ENCODE assay signal across 28 mouse cellular contexts in genomic region chr3:96335163-96335550, GRCm38 (mm10). TPM values are rescaled to one million over a fixed set of nuclear protein-coding genes. Genes with fewer than 3 reads are reported as not detected.
A peak's percentile ranks its signal among the peaks of the same experiment; 100 is the strongest.
DNase-seq lines count a peak whose midpoint lies in the region; ATAC-seq and TF ChIP-seq lines count a peak whose summit lies in the region.
"Had no signal": no experiment of that assay in that cellular context is flagged by ENCODE, and none has a peak within 500 bp of the region (broad histone marks: within the 10 kb centered on the region; RNA-seq: fewer than 3 reads in every experiment).

No protein-coding gene starts in this region.

- H3K4me1 ChIP-seq in limb, embryonic 11.5 days (ENCODE audit: control insufficient read depth, insufficient read depth, low read length), result 0 out of 2 replicates have a peak, but pooled peaks cover 4% of the 10 kb centered on the region
- H3K4me1 ChIP-seq in limb, embryonic 10.5 days, result peaks cover 23% of the 10 kb centered on the region
- H3K4me1 ChIP-seq in CH12.LX (ENCODE audit: control insufficient read depth in 1 of 2, insufficient read depth in 2 of 2), result peaks cover 0 to 33% of the 10 kb centered on the region in 2 experiments; a peak in 2 of 4 replicates
- H3K4me1 ChIP-seq in neural tube, embryonic 15.5 days, result no peaks in the 10 kb centered on the region
- H3K4me1 ChIP-seq: hindbrain, embryonic 13.5 days; midbrain, embryonic 15.5 days had no signal

- H3K36me3 ChIP-seq in limb, embryonic 11.5 days (ENCODE audit: control insufficient read depth, insufficient read depth, low read length), result no peaks in the 10 kb centered on the region
- H3K36me3 ChIP-seq in limb, embryonic 10.5 days, result no peaks in the 10 kb centered on the region
- H3K36me3 ChIP-seq in CH12.LX (replicated peaks in 1 of 2; ENCODE audit: control insufficient read depth in 1 of 2, insufficient read depth in 1 of 2, low read length in 1 of 2), result no peaks in the 10 kb centered on the region
- no peaks in the 10 kb centered on the region for H3K36me3 ChIP-seq in neural tube, embryonic 15.5 days
- H3K36me3 ChIP-seq: embryonic facial prominence, embryonic 13.5 days; heart, embryonic 13.5 days; hindbrain, embryonic 13.5 days; liver, embryonic 15.5 days; lung, embryonic 15.5 days; midbrain, embryonic 15.5 days had no signal

- no peak overlapping the region for H3K4me2 ChIP-seq in limb, embryonic 11.5 days (ENCODE audit: low read depth, severe bottlenecking)
- peak overlapping the region; percentile 44; the same call in 1 of the 2 replicates for H3K4me2 ChIP-seq in CH12.LX (ENCODE audit: insufficient read depth, low read depth, poor library complexity, severe bottlenecking)
- no peak overlapping the region for H3K4me2 ChIP-seq in neural tube, embryonic 15.5 days
- H3K4me2 ChIP-seq: embryonic facial prominence, embryonic 13.5 days; hindbrain, embryonic 13.5 days; lung, embryonic 15.5 days; midbrain, embryonic 15.5 days had no signal

- H3K27me3 ChIP-seq in limb, embryonic 11.5 days (ENCODE audit: control insufficient read depth, insufficient read depth, low read length), result peaks cover 46% of the 10 kb centered on the region
- H3K27me3 ChIP-seq in limb, embryonic 10.5 days (ENCODE audit: low read depth, poor library complexity, severe bottlenecking), result peaks cover 92% of the 10 kb centered on the region
- H3K27me3 ChIP-seq in CH12.LX (replicated peaks), result peaks cover 46% of the 10 kb centered on the region
- peaks cover 88% of the 10 kb centered on the region for H3K27me3 ChIP-seq in neural tube, embryonic 15.5 days (replicated peaks)

- peak; percentile 5 for DNase-seq in heart, adult 11 months
- no peak for DNase-seq in heart, postnatal 36 days
- peak; percentile 18 for DNase-seq in limb, embryonic 11.5 days (ENCODE audit: low spot score)
- no peak for DNase-seq in limb, embryonic 10.5 days (ENCODE audit: low spot score)
- no peak for DNase-seq in CH12.LX (ENCODE audit: extremely low read depth)
- peak; percentile 34 for DNase-seq in induced T-regulatory cell, adult 2 months (ENCODE audit: low read depth)
- no peak for DNase-seq in layer of hippocampus, postnatal 14 days (ENCODE audit: low spot score in 2 of 2)
- DNase-seq: adrenal gland, postnatal 25 days; cerebellum, adult 18-20 months; gastrocnemius, postnatal 36 days; heart, adult 2 months; heart, postnatal 14 days; kidney, adult 8-10 months; layer of hippocampus, postnatal 36 days; left cerebral cortex, postnatal 4 days; lung, postnatal 4 days; thymus, postnatal 14 days had no signal

- ATAC-seq in limb, embryonic 11.5 days (ENCODE audit: insufficient number of reproducible peaks, low FRiP score, low TSS enrichment, low read depth), result no peak
- ATAC-seq in neural tube, embryonic 15.5 days (ENCODE audit: low FRiP score), result no peak
- ATAC-seq: intestine, embryonic 16.5 days; midbrain, embryonic 15.5 days had no signal

- H3K79me2 ChIP-seq in CH12.LX (replicated peaks; ENCODE audit: control insufficient read depth, extremely low read depth, insufficient read depth, poor library complexity, severe bottlenecking), result no peaks in the 10 kb centered on the region

- intact Hi-C loops in heart, postnatal 36 days (cut with DNase I), result no loop called here

- TF ChIP-seq RAD21 in CH12.LX (IDR thresholded peaks at IDR 0.05; ENCODE audit: low read depth, low read length), result no peak

- no peak overlapping the region for H3K4me3 ChIP-seq in limb, embryonic 11.5 days (ENCODE audit: low read depth, low read length)
- H3K4me3 ChIP-seq in limb, embryonic 10.5 days, result no peak overlapping the region
- H3K4me3 ChIP-seq in CH12.LX (replicated peaks in 1 of 3; ENCODE audit: low read depth in 2 of 3, low read length in 2 of 3, poor library complexity in 1 of 3), result no peak overlapping the region
- no peak overlapping the region for H3K4me3 ChIP-seq in neural tube, embryonic 15.5 days (replicated peaks)
- H3K4me3 ChIP-seq: embryonic facial prominence, embryonic 13.5 days; heart, adult 2 months; hindbrain, embryonic 13.5 days; lung, embryonic 15.5 days; midbrain, embryonic 15.5 days had no signal

- no peak for TF ChIP-seq CTCF in CH12.LX (conservative IDR thresholded peaks at IDR 0.05 in 1 of 2, IDR thresholded peaks at IDR 0.05 in 1 of 2; ENCODE audit: low read depth in 2 of 2, low read length in 2 of 2)

- 55% methylated on average over 6 of the region's 6 CpGs for WGBS in limb, embryonic 11.5 days
- 54% methylated on average over 6 of the region's 6 CpGs for WGBS in limb, embryonic 10.5 days
- 62% methylated on average over 6 of the region's 6 CpGs for WGBS in neural tube, embryonic 15.5 days

- no peak overlapping the region for H3K9ac ChIP-seq in limb, embryonic 11.5 days (ENCODE audit: low read length)
- no peak overlapping the region for H3K9ac ChIP-seq in CH12.LX (ENCODE audit: insufficient read depth, low read depth)
- H3K9ac ChIP-seq in neural tube, embryonic 15.5 days (replicated peaks), result no peak overlapping the region
- H3K9ac ChIP-seq: embryonic facial prominence, embryonic 13.5 days; heart, embryonic 13.5 days; hindbrain, embryonic 13.5 days; liver, embryonic 15.5 days; lung, embryonic 15.5 days; midbrain, embryonic 15.5 days had no signal

- H3K27ac ChIP-seq in limb, embryonic 11.5 days (replicated peaks; ENCODE audit: low read depth, low read length), result no peak overlapping the region
- no peak overlapping the region for H3K27ac ChIP-seq in limb, embryonic 10.5 days
- H3K27ac ChIP-seq in CH12.LX (ENCODE audit: insufficient read depth, low read depth), result no peak overlapping the region
- no peak overlapping the region for H3K27ac ChIP-seq in neural tube, embryonic 15.5 days (replicated peaks)
- H3K27ac ChIP-seq: embryonic facial prominence, embryonic 13.5 days; heart, adult 2 months; heart, embryonic 13.5 days; hindbrain, embryonic 13.5 days; kidney, postnatal 0 days; liver, embryonic 15.5 days; lung, embryonic 15.5 days; midbrain, embryonic 15.5 days had no signal

- H3K9me3 ChIP-seq in limb, embryonic 11.5 days (ENCODE audit: control insufficient read depth, low read length), result no peaks in the 10 kb centered on the region
- H3K9me3 ChIP-seq in limb, embryonic 10.5 days (replicated peaks), result no peaks in the 10 kb centered on the region
- no peaks in the 10 kb centered on the region for H3K9me3 ChIP-seq in CH12.LX (replicated peaks; ENCODE audit: low read length)
- no peaks in the 10 kb centered on the region for H3K9me3 ChIP-seq in neural tube, embryonic 15.5 days (replicated peaks)
- H3K9me3 ChIP-seq: embryonic facial prominence, embryonic 13.5 days; heart, embryonic 13.5 days; hindbrain, embryonic 13.5 days; liver, embryonic 15.5 days; lung, embryonic 15.5 days; midbrain, embryonic 15.5 days had no signal

- in situ Hi-C loops in CH12.LX (cut with MboI; ENCODE audit: low pct_ligation_motif_present, low pct_unique_long_range_greater_than_20kb, low sequenced_read_pairs), result loop anchor here (10.0 kb wide), 2 partner anchors 50 to 80 kb away; no protein-coding TSS in a partner anchor

- no peak for TF ChIP-seq EP300 in CH12.LX (IDR thresholded peaks at IDR 0.05; ENCODE audit: low read length)

- no peak for TF ChIP-seq POLR2A in CH12.LX (IDR thresholded peaks at IDR 0.05; ENCODE audit: low read depth, low read length)

- dilution Hi-C loops in CH12.LX (cut with MboI; ENCODE audit: extremely low pct_ligation_motif_present, extremely low pct_unique_long_range_greater_than_20kb, low sequenced_read_pairs), result no loop called here

TF ChIP-seq in CH12.LX, 34 proteins besides CTCF, POLR2A, EP300 and RAD21:
- TF ChIP-seq NELFE (IDR thresholded peaks at IDR 0.05; ENCODE audit: low read depth, low read length), result no peak
- no peak for TF ChIP-seq USF2 (conservative IDR thresholded peaks at IDR 0.05; ENCODE audit: low read depth, low read length)
- TF ChIP-seq BHLHE40 (IDR thresholded peaks at IDR 0.05; ENCODE audit: low read depth, low read length), result peak; percentile 29; the same call in 1 of the 2 replicates

RNA-seq across cellular contexts. Expression of gene Fcgr1, which starts 41.4 kb away (rescaled TPM):
- 1 to 10 TPM in 1 of 2 experiments, under 1 TPM in 1; 0.47 to 1.4 TPM for total RNA-seq in heart, postnatal 36 days (2021)
- polyA plus RNA-seq in limb, embryonic 11.5 days (2014; fragmentation: Nextera tagmentation; extraction: Ambion mirVana), result 0.67 and 0.88 TPM in 2 replicates
- 0.60 and 0.85 TPM in 2 replicates for polyA plus RNA-seq in limb, embryonic 10.5 days (2016; fragmentation: Nextera tagmentation; extraction: Ambion mirVana)
- 0.04 TPM in 1 of 2 replicates, not detected in the other for total RNA-seq in CH12.LX (2012; rRNA removed)
- 0.18 TPM in 1 of 2 replicates, not detected in the other for total RNA-seq in CH12.LX (2014; rRNA removed)
- polyA plus RNA-seq in CH12.LX (2012; ENCODE audit: insufficient read length, low read depth), result 0.27 TPM in 1 of 2 replicates, not detected in the other
- total RNA-seq in layer of hippocampus, postnatal 14 days (2021), result 1 to 10 TPM; 2.3 to 2.5 TPM
- polyA plus RNA-seq in neural tube, embryonic 15.5 days (2015; fragmentation: Nextera tagmentation; extraction: Ambion mirVana), result 1.8 and 3.5 TPM in 2 replicates
- total RNA-seq: common myeloid progenitor, adult 5-6 weeks; megakaryocyte-erythroid progenitor cell, adult 5-6 weeks had no signal

Comparison
In these comparisons a context has a peak if more than half of its experiments do, and no peak if none do; other contexts are left out.
1. DNase-seq: peak in heart, adult 11 months (single experiment), limb, embryonic 11.5 days (single experiment) and induced T-regulatory cell, adult 2 months (single experiment); none in heart, postnatal 36 days (0 of 2), limb, embryonic 10.5 days (single experiment), CH12.LX (single experiment) and layer of hippocampus, postnatal 14 days (0 of 2).